8 mouse cellular contexts compared by ENCODE assay signal in genomic region chr15:9435534-9436180, GRCm38 (mm10). TPM values are rescaled to one million over a fixed set of nuclear protein-coding genes. Genes with fewer than 3 reads are reported as not detected.
DNase-seq lines count a peak whose midpoint lies in the region; ATAC-seq and TF ChIP-seq lines count a peak whose summit lies in the region.

Capsl (plus strand) TSS chr15:9436028.

- WGBS in heart, embryonic 10.5 days: 51% methylated on average over 12 of the region's 12 CpGs
- 50% methylated on average over 12 of the region's 12 CpGs for WGBS in hindbrain, embryonic 14.5 days
- 41% methylated on average over 12 of the region's 12 CpGs for WGBS in olfactory bulb, adult 2 months

- peak; percentile 38 to 42 for DNase-seq in heart, adult 18-20 months
- no peak for DNase-seq in heart, embryonic 10.5 days (ENCODE audit: low spot score)
- DNase-seq in embryo, embryonic 11.5 days (ENCODE audit: low read depth, low spot score): peak; percentile 27
- DNase-seq in hindbrain, embryonic 14.5 days (ENCODE audit: low spot score): peak; percentile 70
- peak; percentile 80 for DNase-seq in layer of hippocampus, adult 9-11 months
- peak; percentile 91 to 93 for DNase-seq in lung, adult 18-20 months
- DNase-seq in thymus, postnatal 4 days: peak; percentile 53

- no peaks in the 10 kb centered on the region for H3K27me3 ChIP-seq in heart, embryonic 10.5 days (ENCODE audit: insufficient read depth, poor library complexity, severe bottlenecking)
- no peaks in the 10 kb centered on the region for H3K27me3 ChIP-seq in hindbrain, embryonic 14.5 days (ENCODE audit: control insufficient read depth, insufficient read depth, low read length)

- no peak within 1 kb of the TSS for H3K4me3 ChIP-seq in heart, embryonic 10.5 days
- H3K4me3 ChIP-seq in hindbrain, embryonic 14.5 days (replicated peaks; ENCODE audit: low read length): no peak within 1 kb of the TSS
- peak within 1 kb of the TSS; percentile 26; the same call in 1 of the 2 replicates for H3K4me3 ChIP-seq in olfactory bulb, adult 2 months (ENCODE audit: insufficient read depth, low read depth, low read length)

- H3K4me1 ChIP-seq in heart, embryonic 10.5 days: no peaks in the 10 kb centered on the region
- H3K4me1 ChIP-seq in hindbrain, embryonic 14.5 days (replicated peaks; ENCODE audit: control insufficient read depth, insufficient read depth, low read length): no peaks in the 10 kb centered on the region
- H3K4me1 ChIP-seq in olfactory bulb, adult 2 months (ENCODE audit: control insufficient read depth, insufficient read depth, low read length): no peaks in the 10 kb centered on the region

- no peak within 1 kb of the TSS for H3K27ac ChIP-seq in heart, embryonic 10.5 days
- H3K27ac ChIP-seq in hindbrain, embryonic 14.5 days: no peak within 1 kb of the TSS
- H3K27ac ChIP-seq in olfactory bulb, adult 2 months (ENCODE audit: insufficient read depth, low read depth, low read length): no peak within 1 kb of the TSS

- no peak for TF ChIP-seq POLR2A in olfactory bulb, adult 2 months (IDR thresholded peaks at IDR 0.05; ENCODE audit: insufficient read depth, low read depth, low read length)

- H3K4me2 ChIP-seq in hindbrain, embryonic 14.5 days (replicated peaks): peak within 1 kb of the TSS; percentile 29

- H3K36me3 ChIP-seq in heart, embryonic 10.5 days: no peaks in the 10 kb centered on the region
- no peaks in the 10 kb centered on the region for H3K36me3 ChIP-seq in hindbrain, embryonic 14.5 days (replicated peaks; ENCODE audit: control insufficient read depth, insufficient read depth)

- no peaks in the 10 kb centered on the region for H3K9me3 ChIP-seq in heart, embryonic 10.5 days
- H3K9me3 ChIP-seq in hindbrain, embryonic 14.5 days (ENCODE audit: control insufficient read depth, low read length): no peaks in the 10 kb centered on the region

- TF ChIP-seq CTCF in olfactory bulb, adult 2 months (IDR thresholded peaks at IDR 0.05; ENCODE audit: insufficient read depth, low read depth, low read length): no peak

- ATAC-seq in hindbrain, embryonic 14.5 days (ENCODE audit: low FRiP score): peak; percentile 84

- H3K9ac ChIP-seq in hindbrain, embryonic 14.5 days: no peak within 1 kb of the TSS

RNA-seq across cellular contexts. Expression of gene Capsl, which starts in this region (rescaled TPM):
- total RNA-seq in heart, adult 18-20 months (2021): under 1 TPM in 1 of 2 experiments, not detected in 1; 0.41 TPM
- polyA plus RNA-seq in heart, embryonic 10.5 days (2016; fragmentation: Nextera tagmentation; extraction: Ambion mirVana): 0.51 and 2.0 TPM in 2 replicates
- 6.4 and 6.9 TPM in 2 replicates for polyA plus RNA-seq in hindbrain, embryonic 14.5 days (2014; fragmentation: Nextera tagmentation; extraction: Ambion mirVana)
- polyA plus RNA-seq in olfactory bulb, adult 2 months (2012; ENCODE audit: insufficient read depth, insufficient read length, low replicate concordance, missing spikeins): not detected in 2 replicates

Comparison
In these comparisons a context has a peak if more than half of its experiments do, and no peak if none do; other contexts are left out.
1. Peak in DNase-seq in heart, adult 18-20 months; RNA of the gene not detected or under 1 TPM.